Mouse (Mus musculus) thymus, adult 2 months (tissue): ENCODE results near the gene Adamts1. TPM values are rescaled to one million over a fixed set of nuclear protein-coding genes. Genes with fewer than 3 reads are reported as not detected.

Experiments used
- DNase-seq: peaks from one replicate; pipeline ENCODE4 v3.0.0; 2021
- H3K27ac ChIP-seq: fragments of 200-500 bp; 2 replicates; pipeline ENCODE4 v1.5.1; 2012; ENCODE audit warnings: low read length, control low read depth; ENCODE audit not compliant: control insufficient read depth, insufficient read depth
- H3K27me3 ChIP-seq: fragments of 200-500 bp; 2 replicates; pipeline ENCODE4 v1.6.1; 2012; ENCODE audit warnings: mild to moderate bottlenecking, low read length, moderate library complexity, mixed read lengths; ENCODE audit not compliant: control insufficient read depth, insufficient read depth
- H3K36me3 ChIP-seq: fragments of 200-500 bp; 2 replicates; pipeline ENCODE4 v1.6.1; 2012; ENCODE audit warnings: mild to moderate bottlenecking, low read length, moderate library complexity; ENCODE audit not compliant: control insufficient read depth, insufficient read depth
- H3K4me1 ChIP-seq: fragments of 200-500 bp; replicated peaks from 2 replicates; pipeline ENCODE4 v1.6.1; 2012; ENCODE audit warnings: low read length; ENCODE audit not compliant: control insufficient read depth, insufficient read depth
- H3K4me3 ChIP-seq: fragments of 200-500 bp; 2 replicates; pipeline ENCODE4 v1.5.1; 2012; ENCODE audit warnings: mild to moderate bottlenecking, low read length, control low read depth, moderate library complexity; ENCODE audit not compliant: control insufficient read depth, insufficient read depth
- CTCF ChIP-seq: fragments of 200-500 bp; IDR thresholded peaks from 2 replicates; pipeline ENCODE4 v1.5.1; 2012; ENCODE audit warnings: mild to moderate bottlenecking, control low read depth, low read length, moderate library complexity, borderline replicate concordance; ENCODE audit not compliant: control insufficient read depth, poor library complexity, insufficient read depth; ENCODE audit errors: extremely low read depth
- POLR2A ChIP-seq: fragments of 200-500 bp; IDR thresholded peaks from 2 replicates; pipeline ENCODE4 v1.6.1; 2012; ENCODE audit warnings: mild to moderate bottlenecking, low read length, control low read depth, moderate library complexity; ENCODE audit not compliant: control insufficient read depth, poor library complexity, insufficient read depth; ENCODE audit errors: extremely low read depth
- whole genome bisulfite sequencing: fragments of 180-500 bp; shearing (Covaris S2); methylation state at CpG from one replicate; pipeline ENCODE4 v1.1.7; 2018; 5-methylcytosine and 5-hydroxymethylcytosine counted together
- polyA plus RNA-seq: library from polyadenylated mRNA; depleted of rRNA; stranded (reverse); fragments of >200 nt; gene quantifications from 2 replicates; pipeline ENCODE4 v1.2.3, GENCODE M21; 2012; rRNA removed

Adamts1 gene
- polyA plus RNA-seq, 1 experiment, result 3.8 TPM

DNA sequence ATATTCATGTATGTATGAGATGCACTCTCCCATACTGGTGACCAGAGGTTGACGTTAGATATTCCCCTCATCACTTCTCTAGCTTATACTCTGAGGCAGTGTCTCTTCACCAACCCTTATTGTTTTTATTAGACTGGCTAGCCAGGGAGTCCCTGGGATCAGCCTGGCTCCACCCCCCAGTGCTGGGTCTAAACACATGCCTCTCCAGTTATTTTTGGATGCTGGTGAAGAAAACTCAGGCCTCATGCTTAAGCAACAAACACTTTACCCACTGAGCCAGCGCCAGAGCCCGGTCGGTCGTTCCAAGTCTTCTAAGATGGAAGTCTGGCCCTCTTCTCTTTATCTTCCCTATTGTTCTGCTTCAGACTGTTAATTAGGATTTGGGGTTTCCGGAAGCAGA, 53.6 kb downstream of the Adamts1 start:
- no peaks in the 10 kb centered on the region for H3K27me3 ChIP-seq
- TF ChIP-seq POLR2A (no peak), CTCF (no peak)
- no peak for DNase-seq
- WGBS, result 93% methylated on average over 6 of the region's 6 CpGs
- H3K27ac ChIP-seq, result no peak overlapping the region
- no peaks in the 10 kb centered on the region for H3K4me1 ChIP-seq
- no peaks in the 10 kb centered on the region for H3K36me3 ChIP-seq
- no peak overlapping the region for H3K4me3 ChIP-seq

DNA sequence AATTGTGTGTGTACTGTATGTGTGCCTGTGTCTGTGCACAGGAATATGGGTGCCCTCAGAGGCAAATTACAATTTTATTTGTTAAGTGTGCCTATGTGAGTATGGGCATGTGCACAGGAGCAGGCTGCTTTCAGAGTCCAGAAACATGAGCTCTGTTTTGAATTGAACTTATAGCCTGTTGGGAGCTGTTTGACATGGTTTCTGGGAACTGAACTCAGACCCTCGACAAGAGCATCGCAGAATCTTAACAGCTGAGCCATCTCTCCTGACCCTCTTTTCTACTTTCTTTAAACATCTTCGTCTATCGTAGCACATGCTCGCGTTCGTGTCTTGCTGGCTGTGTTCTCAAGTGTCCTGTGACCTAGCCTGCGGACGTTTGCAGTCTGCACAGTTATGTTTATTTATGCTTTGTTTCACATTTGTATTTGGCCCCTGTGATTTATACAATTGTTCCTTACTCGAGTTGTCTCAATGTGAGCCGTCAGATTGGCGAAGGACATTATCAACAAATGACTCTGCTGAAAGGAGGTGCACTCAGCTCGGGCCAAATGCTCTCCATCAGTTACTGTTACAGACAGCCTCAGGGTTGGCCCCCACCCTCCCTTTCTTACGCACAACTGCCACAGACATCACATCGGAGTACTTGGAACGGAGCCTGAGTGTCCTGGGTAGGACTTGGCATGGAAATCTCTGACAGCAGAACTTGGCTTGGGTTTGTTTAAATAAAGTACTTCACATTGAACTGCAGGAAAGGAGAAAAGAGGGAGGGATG, 55.1 kb downstream of the Adamts1 start:
- no peak for DNase-seq
- TF ChIP-seq POLR2A (no peak), CTCF (no peak)
- no peaks in the 10 kb centered on the region for H3K27me3 ChIP-seq
- 89% methylated on average over 16 of the region's 16 CpGs for WGBS
- H3K36me3 ChIP-seq, result no peaks in the 10 kb centered on the region
- H3K27ac ChIP-seq, result no peak overlapping the region
- H3K4me3 ChIP-seq, result no peak overlapping the region
- no peaks in the 10 kb centered on the region for H3K4me1 ChIP-seq

DNA sequence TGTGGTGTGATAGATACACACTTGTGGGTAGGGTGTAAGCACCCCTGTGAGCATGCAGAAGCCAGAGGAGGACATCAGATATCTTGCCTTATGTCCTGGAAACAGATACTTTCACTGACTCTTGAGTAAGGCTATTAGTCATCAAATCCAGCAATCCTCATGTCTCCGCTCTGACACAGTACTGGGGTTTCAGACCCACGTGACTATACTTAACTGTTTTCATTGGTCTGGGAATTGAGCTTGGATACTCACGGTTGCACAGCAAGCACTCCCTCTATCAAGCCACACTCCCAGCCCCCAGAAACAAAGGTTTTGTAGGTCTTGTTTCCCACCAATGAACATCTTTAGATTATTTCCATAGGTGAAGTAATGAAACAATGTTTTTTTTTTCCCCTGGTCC, 56.5 kb downstream of the Adamts1 start:
- 94% methylated on average over 3 of the region's 3 CpGs for WGBS
- Histone ChIP-seq H3K36me3 (no peaks in the 10 kb centered on the region), H3K27ac (no peak overlapping the region), H3K4me3 (no peak overlapping the region), H3K4me1 (no peaks in the 10 kb centered on the region), H3K27me3 (no peaks in the 10 kb centered on the region)
- TF ChIP-seq CTCF (no peak), POLR2A (no peak)
- DNase-seq, result no peak

Other genes starting within 250 kb of the Adamts1 start
- gene Cyyr1, start 249.7 kb downstream of the Adamts1 start, polyA plus RNA-seq, result 1.5 and 2.6 TPM in 2 replicates
- 0.54 and 0.55 TPM in 2 replicates for gene Adamts5, start 98.7 kb upstream of the Adamts1 start, polyA plus RNA-seq